Mouse (Mus musculus): Measurements from ENCODE around the gene Slc25a38. TPM values are rescaled to one million over a fixed set of nuclear protein-coding genes. Genes with fewer than 3 reads are reported as not detected.

Slc25a38 gene
- polyA plus RNA-seq, 1 experiment from 2014 or later = 35.5 TPM

DNA sequence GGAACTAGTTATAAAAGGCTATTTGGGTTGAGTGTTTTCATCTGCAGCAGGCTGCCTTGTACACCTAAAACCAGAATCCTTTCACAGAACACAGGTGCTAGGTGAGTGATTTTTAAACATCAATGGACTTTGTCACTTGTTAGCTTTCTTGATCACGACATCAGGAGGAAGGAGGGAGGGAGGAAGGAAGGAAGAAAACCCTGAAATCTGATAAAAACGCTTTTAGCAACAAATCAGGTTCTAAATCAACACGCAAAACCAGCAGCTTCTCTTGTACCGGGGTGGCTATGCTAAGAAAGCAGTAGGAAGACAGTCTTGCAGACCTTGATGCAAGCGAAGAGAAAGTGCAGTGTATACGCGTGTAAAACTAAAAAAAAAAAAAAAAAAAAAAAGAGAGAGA, 30.3 kb upstream of the Slc25a38 start:
- H3K9ac ChIP-seq (ENCODE audit: low read length) = no peak overlapping the region
- H3K4me2 ChIP-seq (ENCODE audit: low read depth) = no peak overlapping the region
- H3K4me3 ChIP-seq (ENCODE audit: low read depth, low read length) = no peak overlapping the region
- no peak for ATAC-seq (ENCODE audit: insufficient read depth, low FRiP score, low TSS enrichment)
- no peaks in the 10 kb centered on the region for H3K4me1 ChIP-seq (ENCODE audit: control insufficient read depth, insufficient read depth, low read length)
- no peaks in the 10 kb centered on the region for H3K27me3 ChIP-seq (ENCODE audit: control insufficient read depth, insufficient read depth, low read length)
- DNase-seq (ENCODE audit: low spot score) = no peak
- 75% methylated on average over 7 of the region's 7 CpGs for WGBS
- H3K9me3 ChIP-seq (ENCODE audit: control insufficient read depth, low read length) = no peaks in the 10 kb centered on the region
- no peak overlapping the region for H3K27ac ChIP-seq (ENCODE audit: low read depth, low read length)
- H3K36me3 ChIP-seq (ENCODE audit: control insufficient read depth, insufficient read depth, low read length) = no peaks in the 10 kb centered on the region

DNA sequence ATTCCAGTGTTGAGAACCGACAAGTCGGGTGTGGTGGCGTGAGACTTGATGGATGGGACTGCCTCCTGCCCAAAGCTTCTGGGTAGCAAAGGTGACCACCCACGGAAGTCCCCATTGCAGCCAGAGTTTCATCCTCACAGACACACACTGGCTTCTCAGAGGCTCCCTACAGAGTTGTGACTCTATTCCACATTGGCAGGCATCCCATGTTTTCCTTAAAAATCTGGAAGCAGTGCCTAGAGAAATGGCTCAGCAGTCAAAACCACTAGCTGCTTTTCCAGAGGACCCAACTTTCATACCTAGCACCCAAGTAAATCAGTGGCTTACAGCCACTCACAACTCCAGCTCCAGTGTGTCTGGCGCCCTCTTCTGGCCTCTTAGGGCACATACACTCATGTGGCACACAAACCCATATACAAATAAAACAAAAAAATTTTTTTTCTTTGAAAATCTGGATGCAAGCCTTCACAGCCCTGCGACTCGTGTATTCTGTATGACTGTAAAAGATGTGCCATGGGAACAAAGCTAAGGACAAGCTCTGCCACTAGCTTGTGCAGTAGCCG, 29.5 kb upstream of the Slc25a38 start:
- H3K27me3 ChIP-seq (ENCODE audit: control insufficient read depth, insufficient read depth, low read length) = no peaks in the 10 kb centered on the region
- no peaks in the 10 kb centered on the region for H3K9me3 ChIP-seq (ENCODE audit: control insufficient read depth, low read length)
- H3K36me3 ChIP-seq (ENCODE audit: control insufficient read depth, insufficient read depth, low read length) = no peaks in the 10 kb centered on the region
- no peak for DNase-seq (ENCODE audit: low spot score)
- H3K4me3 ChIP-seq (ENCODE audit: low read depth, low read length) = no peak overlapping the region
- WGBS = 88% methylated on average over 8 of the region's 8 CpGs
- no peaks in the 10 kb centered on the region for H3K4me1 ChIP-seq (ENCODE audit: control insufficient read depth, insufficient read depth, low read length)
- H3K27ac ChIP-seq (ENCODE audit: low read depth, low read length) = no peak overlapping the region
- H3K9ac ChIP-seq (ENCODE audit: low read length) = no peak overlapping the region
- no peak for ATAC-seq (ENCODE audit: insufficient read depth, low FRiP score, low TSS enrichment)
- H3K4me2 ChIP-seq (ENCODE audit: low read depth) = no peak overlapping the region

DNA sequence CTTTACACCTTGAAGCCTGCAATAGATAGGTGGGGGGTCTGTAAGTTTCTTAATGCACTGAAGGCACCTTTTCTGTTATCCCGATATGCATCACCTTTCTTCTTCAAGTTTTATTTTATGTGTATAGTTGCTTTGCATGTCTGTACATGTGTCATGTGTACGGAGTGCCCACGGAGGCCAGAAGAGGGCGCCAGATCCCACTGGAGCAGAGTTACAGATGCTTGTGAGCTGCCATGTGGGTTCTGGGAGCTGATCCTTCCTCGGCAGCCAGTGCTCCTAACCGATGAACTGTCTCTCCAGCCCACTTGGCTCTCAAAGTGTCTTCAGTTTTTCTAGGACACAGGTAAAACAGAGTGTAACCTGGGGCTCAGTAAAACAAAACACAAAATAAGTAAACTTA, 28.9 kb upstream of the Slc25a38 start:
- Histone ChIP-seq H3K4me3 (ENCODE audit: low read depth, low read length) (no peak overlapping the region), H3K4me1 (ENCODE audit: control insufficient read depth, insufficient read depth, low read length) (no peaks in the 10 kb centered on the region)
- whole genome bisulfite sequencing = 73% methylated on average over 6 of the region's 6 CpGs

DNA sequence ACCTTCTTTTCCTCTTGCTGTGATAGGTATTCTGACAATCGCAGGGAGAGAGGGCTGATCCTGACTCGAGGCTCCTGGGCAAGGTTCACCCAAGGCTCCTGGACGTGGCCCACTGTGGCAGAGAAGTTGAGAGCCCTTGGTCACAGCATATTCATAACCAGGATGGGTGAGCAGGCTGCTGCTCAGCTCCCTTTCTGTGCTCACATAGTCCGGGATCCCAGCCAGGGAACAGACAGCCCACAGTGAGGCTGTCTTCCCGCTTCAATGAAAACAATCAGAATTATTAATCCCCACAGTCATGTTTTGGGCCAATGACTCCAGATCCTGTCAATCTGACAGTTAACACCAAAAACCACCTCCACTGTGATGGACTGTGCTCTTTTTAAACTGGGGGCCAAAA, 28.2 kb upstream of the Slc25a38 start:
- DNase-seq (ENCODE audit: low spot score) (no peak), ATAC-seq (ENCODE audit: insufficient read depth, low FRiP score, low TSS enrichment) (no peak)
- 76% methylated on average over 5 of the region's 5 CpGs for WGBS
- H3K27me3 ChIP-seq (ENCODE audit: control insufficient read depth, insufficient read depth, low read length) = no peaks in the 10 kb centered on the region
- no peak overlapping the region for H3K9ac ChIP-seq (ENCODE audit: low read length)
- H3K9me3 ChIP-seq (ENCODE audit: control insufficient read depth, low read length) = no peaks in the 10 kb centered on the region
- no peak overlapping the region for H3K27ac ChIP-seq (ENCODE audit: low read depth, low read length)
- no peak overlapping the region for H3K4me3 ChIP-seq (ENCODE audit: low read depth, low read length)
- no peak overlapping the region for H3K4me2 ChIP-seq (ENCODE audit: low read depth)
- no peaks in the 10 kb centered on the region for H3K4me1 ChIP-seq (ENCODE audit: control insufficient read depth, insufficient read depth, low read length)
- no peaks in the 10 kb centered on the region for H3K36me3 ChIP-seq (ENCODE audit: control insufficient read depth, insufficient read depth, low read length)

More for the DNA sequence above, 28.9 kb upstream of the Slc25a38 start:
- Histone ChIP-seq H3K4me2 (ENCODE audit: low read depth) (no peak overlapping the region), H3K27ac (ENCODE audit: low read depth, low read length) (no peak overlapping the region), H3K27me3 (ENCODE audit: control insufficient read depth, insufficient read depth, low read length) (no peaks in the 10 kb centered on the region), H3K9ac (ENCODE audit: low read length) (no peak overlapping the region), H3K9me3 (ENCODE audit: control insufficient read depth, low read length) (no peaks in the 10 kb centered on the region), H3K36me3 (ENCODE audit: control insufficient read depth, insufficient read depth, low read length) (no peaks in the 10 kb centered on the region)
- no peak for ATAC-seq (ENCODE audit: insufficient read depth, low FRiP score, low TSS enrichment)
- DNase-seq (ENCODE audit: low spot score) = no peak

DNA sequence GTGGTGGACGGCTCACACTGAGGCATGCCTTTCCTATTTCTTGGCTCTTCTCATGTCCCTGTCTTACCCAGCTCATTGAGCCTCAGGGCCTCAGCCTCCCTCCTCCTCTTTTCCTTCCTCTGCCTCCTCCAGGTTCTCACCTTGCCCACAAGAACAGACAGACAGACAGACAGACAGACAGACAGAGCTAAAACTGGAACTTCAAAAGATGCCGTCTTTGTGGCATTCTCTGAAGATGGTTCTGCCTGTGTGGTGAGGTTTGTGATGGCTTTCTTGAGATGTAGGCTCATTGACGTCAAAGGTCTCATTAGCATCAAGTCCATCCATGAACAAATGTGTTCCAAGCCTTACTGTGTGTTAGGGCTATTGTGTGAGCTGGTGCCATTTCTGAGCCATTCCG, 27.5 kb upstream of the Slc25a38 start:
- Histone ChIP-seq H3K4me3 (ENCODE audit: low read depth, low read length) (no peak overlapping the region), H3K9ac (ENCODE audit: low read length) (no peak overlapping the region), H3K4me1 (ENCODE audit: control insufficient read depth, insufficient read depth, low read length) (no peaks in the 10 kb centered on the region), H3K9me3 (ENCODE audit: control insufficient read depth, low read length) (no peaks in the 10 kb centered on the region), H3K36me3 (ENCODE audit: control insufficient read depth, insufficient read depth, low read length) (no peaks in the 10 kb centered on the region), H3K4me2 (ENCODE audit: low read depth) (no peak overlapping the region), H3K27ac (ENCODE audit: low read depth, low read length) (no peak overlapping the region), H3K27me3 (ENCODE audit: control insufficient read depth, insufficient read depth, low read length) (no peaks in the 10 kb centered on the region)
- WGBS = 78% methylated on average over 4 of the region's 4 CpGs
- DNase-seq (ENCODE audit: low spot score) (no peak), ATAC-seq (ENCODE audit: insufficient read depth, low FRiP score, low TSS enrichment) (no peak)

DNA sequence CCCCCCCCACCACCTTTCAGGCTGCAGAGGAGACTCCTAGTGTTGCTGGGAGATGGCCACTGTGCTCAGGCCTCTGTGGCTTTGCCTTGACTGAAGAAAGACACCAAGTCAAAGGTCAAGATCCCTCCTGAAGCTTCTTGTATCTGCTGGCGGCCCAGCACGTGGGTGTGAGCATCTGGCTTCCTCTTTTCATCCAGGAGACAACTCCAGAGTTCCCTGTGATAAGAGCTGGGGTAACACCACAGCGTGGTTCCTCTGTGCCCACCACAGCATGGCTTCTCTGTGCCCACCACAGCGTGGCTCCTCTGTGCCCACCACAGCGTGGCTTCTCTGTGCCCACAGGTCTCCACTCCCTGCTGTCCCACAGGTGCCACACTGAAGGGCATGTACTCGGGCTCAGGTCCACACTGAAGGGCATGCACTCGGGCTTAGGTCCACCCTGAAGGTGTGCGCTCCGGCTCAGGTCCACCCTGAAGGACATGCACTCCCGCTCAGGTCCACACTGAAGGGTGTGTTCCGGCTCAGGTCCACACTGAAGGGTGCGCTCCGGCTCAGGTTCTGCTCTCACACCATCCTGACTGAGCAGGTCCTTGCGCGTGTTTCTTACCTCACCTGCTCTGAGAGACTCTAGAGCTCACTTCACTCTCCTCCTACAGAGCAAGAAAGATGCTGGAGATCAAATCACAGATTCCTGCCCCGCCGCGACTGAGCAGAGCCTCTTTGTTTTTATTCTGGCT, 26.8 kb upstream of the Slc25a38 start:
- no peak overlapping the region for H3K4me2 ChIP-seq (ENCODE audit: low read depth)
- 81% methylated on average over 18 of the region's 18 CpGs for WGBS
- no peaks in the 10 kb centered on the region for H3K27me3 ChIP-seq (ENCODE audit: control insufficient read depth, insufficient read depth, low read length)
- H3K9ac ChIP-seq (ENCODE audit: low read length) = no peak overlapping the region
- H3K36me3 ChIP-seq (ENCODE audit: control insufficient read depth, insufficient read depth, low read length) = no peaks in the 10 kb centered on the region
- H3K4me1 ChIP-seq (ENCODE audit: control insufficient read depth, insufficient read depth, low read length) = no peaks in the 10 kb centered on the region
- no peaks in the 10 kb centered on the region for H3K9me3 ChIP-seq (ENCODE audit: control insufficient read depth, low read length)
- H3K4me3 ChIP-seq (ENCODE audit: low read depth, low read length) = no peak overlapping the region
- ATAC-seq (ENCODE audit: insufficient read depth, low FRiP score, low TSS enrichment) (no peak), DNase-seq (ENCODE audit: low spot score) (no peak)
- no peak overlapping the region for H3K27ac ChIP-seq (ENCODE audit: low read depth, low read length)

DNA sequence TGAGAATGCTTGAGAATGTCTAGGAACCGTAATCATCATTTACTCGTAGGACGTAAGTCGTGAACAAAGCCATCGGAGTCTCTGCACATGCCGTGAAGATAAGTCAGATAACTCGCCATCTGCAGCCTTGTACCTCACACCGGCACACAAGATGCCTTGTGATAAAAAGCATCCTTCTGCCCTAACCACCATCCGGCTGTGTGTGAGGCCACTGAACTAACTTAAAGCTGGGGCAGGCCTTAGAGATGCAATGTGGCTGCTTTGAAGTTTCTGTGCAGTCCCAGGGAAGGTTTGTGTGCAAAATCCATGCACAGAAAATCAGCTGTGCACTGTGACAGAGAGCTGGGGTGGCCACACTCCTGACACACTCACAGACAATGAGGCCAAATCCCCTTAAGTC, 25.8 kb upstream of the Slc25a38 start:
- Histone ChIP-seq H3K36me3 (ENCODE audit: control insufficient read depth, insufficient read depth, low read length) (no peaks in the 10 kb centered on the region), H3K4me1 (ENCODE audit: control insufficient read depth, insufficient read depth, low read length) (no peaks in the 10 kb centered on the region), H3K27ac (ENCODE audit: low read depth, low read length) (no peak overlapping the region), H3K9ac (ENCODE audit: low read length) (no peak overlapping the region), H3K9me3 (ENCODE audit: control insufficient read depth, low read length) (no peaks in the 10 kb centered on the region), H3K4me2 (ENCODE audit: low read depth) (no peak overlapping the region), H3K27me3 (ENCODE audit: control insufficient read depth, insufficient read depth, low read length) (no peaks in the 10 kb centered on the region), H3K4me3 (ENCODE audit: low read depth, low read length) (no peak overlapping the region)
- 91% methylated on average over 9 of the region's 9 CpGs for WGBS
- no peak for DNase-seq (ENCODE audit: low spot score)
- no peak for ATAC-seq (ENCODE audit: insufficient read depth, low FRiP score, low TSS enrichment)

DNA sequence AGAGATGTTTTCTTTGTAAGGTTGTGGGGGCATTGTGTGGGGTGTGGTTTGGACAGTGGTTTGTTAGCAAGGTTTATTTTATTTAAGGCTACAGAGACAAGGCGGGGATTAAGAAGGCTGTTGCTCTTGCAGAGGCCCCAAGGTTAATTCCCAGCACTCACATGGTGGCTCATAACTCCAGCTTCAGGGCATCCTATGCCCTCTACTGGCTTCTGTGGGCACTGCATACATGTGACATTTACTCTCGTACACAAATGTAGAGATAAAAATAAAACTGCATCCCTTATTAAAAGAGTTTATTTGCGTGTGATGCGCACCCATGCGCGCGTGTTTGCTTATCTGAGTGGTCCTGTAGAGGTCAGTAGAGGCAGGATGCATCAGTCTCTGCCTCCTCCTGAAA, 21.0 kb upstream of the Slc25a38 start:
- Histone ChIP-seq H3K27ac (ENCODE audit: low read depth, low read length) (no peak overlapping the region), H3K4me1 (ENCODE audit: control insufficient read depth, insufficient read depth, low read length) (no peaks in the 10 kb centered on the region), H3K36me3 (ENCODE audit: control insufficient read depth, insufficient read depth, low read length) (no peaks in the 10 kb centered on the region), H3K9me3 (ENCODE audit: control insufficient read depth, low read length) (no peaks in the 10 kb centered on the region), H3K9ac (ENCODE audit: low read length) (no peak overlapping the region), H3K4me3 (ENCODE audit: low read depth, low read length) (no peak overlapping the region), H3K27me3 (ENCODE audit: control insufficient read depth, insufficient read depth, low read length) (no peaks in the 10 kb centered on the region), H3K4me2 (ENCODE audit: low read depth) (no peak overlapping the region)
- DNase-seq (ENCODE audit: low spot score) (no peak), ATAC-seq (ENCODE audit: insufficient read depth, low FRiP score, low TSS enrichment) (no peak)
- 85% methylated on average over 7 of the region's 7 CpGs for WGBS

DNA sequence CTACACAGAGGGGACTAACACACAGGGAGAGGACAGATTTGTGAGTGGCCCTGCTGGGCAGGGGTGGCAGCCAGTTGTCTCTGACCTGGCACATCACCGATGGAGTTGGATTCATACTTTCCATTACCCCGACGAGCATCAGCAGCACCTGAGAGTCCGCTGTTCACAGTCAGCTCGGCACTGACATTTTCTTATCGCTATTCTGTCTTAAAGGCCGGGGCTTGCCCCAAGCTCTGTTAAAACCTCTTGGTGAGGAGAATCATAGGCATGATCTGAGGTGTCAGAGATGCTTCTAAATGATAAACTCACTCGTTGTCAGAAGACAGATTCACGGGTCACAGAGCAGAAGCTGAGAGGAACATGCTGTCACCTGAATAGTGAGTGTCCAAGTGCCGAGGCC, 19.1 kb upstream of the Slc25a38 start:
- Histone ChIP-seq H3K9ac (ENCODE audit: low read length) (no peak overlapping the region), H3K4me1 (ENCODE audit: control insufficient read depth, insufficient read depth, low read length) (no peaks in the 10 kb centered on the region), H3K4me2 (ENCODE audit: low read depth) (no peak overlapping the region), H3K27me3 (ENCODE audit: control insufficient read depth, insufficient read depth, low read length) (no peaks in the 10 kb centered on the region), H3K27ac (ENCODE audit: low read depth, low read length) (no peak overlapping the region), H3K9me3 (ENCODE audit: control insufficient read depth, low read length) (no peaks in the 10 kb centered on the region), H3K4me3 (ENCODE audit: low read depth, low read length) (no peak overlapping the region), H3K36me3 (ENCODE audit: control insufficient read depth, insufficient read depth, low read length) (no peaks in the 10 kb centered on the region)
- ATAC-seq (ENCODE audit: insufficient read depth, low FRiP score, low TSS enrichment) = no peak
- DNase-seq (ENCODE audit: low spot score) = no peak
- WGBS = 86% methylated on average over 10 of the region's 10 CpGs
